Mouse (Mus musculus) adrenal gland, postnatal 25 days (tissue): Measurements from ENCODE around the gene Coq8a. TPM values are rescaled to one million over a fixed set of nuclear protein-coding genes. Genes with fewer than 3 reads are reported as not detected.

Source experiments
- DNase-seq: peaks from one replicate; pipeline ENCODE4 v3.0.0; 2021; ENCODE audit warnings: mixed read lengths
- total RNA-seq: library from RNA; stranded (reverse); gene quantifications from 2 replicates; pipeline ENCODE4 v1.2.3, GENCODE M21; 2021

The Coq8a gene
- total RNA-seq, 1 experiment from 2014 or later, result 358 TPM

DNA sequence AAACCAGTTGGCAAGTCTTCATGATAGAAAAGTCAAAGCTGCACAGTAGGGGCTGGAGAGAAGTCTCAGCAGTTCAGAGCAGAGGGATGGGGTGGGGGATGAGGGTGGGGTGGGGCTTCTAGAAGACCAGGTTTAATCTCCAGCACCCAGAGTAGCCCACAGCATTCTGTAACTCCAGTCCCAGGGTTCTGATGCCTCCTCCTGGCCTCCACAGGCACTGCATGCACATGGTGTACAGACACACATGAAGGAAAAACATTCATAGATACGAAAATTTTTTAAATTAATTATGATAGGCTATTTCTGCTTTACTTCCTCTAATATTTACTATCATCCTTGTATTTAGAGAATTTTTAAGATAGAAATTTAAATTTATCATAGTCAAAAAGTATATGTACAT is 82.9 kb downstream of the Coq8a start:
- no peak for DNase-seq

Other genes with a start within 250 kb of the Coq8a start
- gene Cdc42bpa, start 239.1 kb downstream of the Coq8a start, total RNA-seq, result 58.2 and 62.9 TPM in 2 replicates
- 31.0 and 35.5 TPM in 2 replicates for gene Psen2, start 63.8 kb upstream of the Coq8a start, total RNA-seq
- gene Itpkb, start 130.9 kb upstream of the Coq8a start, total RNA-seq, result 57.7 and 71.2 TPM in 2 replicates